Mouse (Mus musculus) gastrocnemius, adult 2 months (tissue): ENCODE results near the gene Gm20388. TPM values are rescaled to one million over a fixed set of nuclear protein-coding genes. Genes with fewer than 3 reads are reported as not detected.

ENCODE experiments used
- DNase-seq: peaks from one replicate; pipeline ENCODE4 v3.0.0; 2022
- H3K27ac ChIP-seq: fragments of 200-600 bp; 2 replicates; pipeline ENCODE4 v1.8.1; 2022; ENCODE audit warnings: mild to moderate bottlenecking
- H3K4me3 ChIP-seq: fragments of 200-600 bp; 2 replicates; pipeline ENCODE4 v1.8.1; 2022; ENCODE audit warnings: mild to moderate bottlenecking, moderate library complexity
- CTCF ChIP-seq: fragments of 200-600 bp; IDR thresholded peaks from 2 replicates; pipeline ENCODE4 v1.8.1; 2022; ENCODE audit warnings: antibody characterized with exemption, mild to moderate bottlenecking, moderate library complexity
- intact Hi-C: fragments of 180-260 bp; cut with DNase I; formaldehyde crosslinking; loops from one replicate; pipeline ENCODE4 v1.15.1; 2025
- total RNA-seq, 2 experiments: library from RNA; stranded (reverse); gene quantifications; 2 replicates each; pipeline ENCODE4 v1.2.3; 2021

Gm20388 gene
- total RNA-seq, 2 experiments from 2014 or later = 6.1 to 15.0 TPM

GRCm38 (mm10) chr8:120806780-120807264, 896.2 kb downstream of the Gm20388 start:
- intact Hi-C loops = no loop called here
- no peak for TF ChIP-seq CTCF
- DNase-seq = no peak
- H3K4me3 ChIP-seq = no peak overlapping the region
- no peak overlapping the region for H3K27ac ChIP-seq

GRCm38 (mm10) chr8:120807719-120808118, 897.1 kb downstream of the Gm20388 start:
- peak; percentile 54 for DNase-seq

GRCm38 (mm10) chr8:120809050-120809449, 898.4 kb downstream of the Gm20388 start:
- Histone ChIP-seq H3K4me3 (no peak overlapping the region), H3K27ac (no peak overlapping the region)
- intact Hi-C loops = no loop called here
- no peak for DNase-seq
- TF ChIP-seq CTCF = no peak

More at GRCm38 (mm10) chr8:120807719-120808118, 897.1 kb downstream of the Gm20388 start:
- intact Hi-C loops = no loop called here
- TF ChIP-seq CTCF = peak; percentile 70
- H3K4me3 ChIP-seq = no peak overlapping the region
- H3K27ac ChIP-seq = peak overlapping the region; percentile 67

GRCm38 (mm10) chr8:120811953-120812352, 901.3 kb downstream of the Gm20388 start:
- no peak for DNase-seq
- Histone ChIP-seq H3K4me3 (no peak overlapping the region), H3K27ac (no peak overlapping the region; the same call in 1 of the 2 replicates)
- TF ChIP-seq CTCF = no peak
- intact Hi-C loops = no loop called here

GRCm38 (mm10) chr8:120813028-120813427, 902.4 kb downstream of the Gm20388 start:
- no peak for TF ChIP-seq CTCF
- H3K27ac ChIP-seq = 0 out of 2 replicates have a peak overlapping the region, but pooled peaks have one; percentile 3
- intact Hi-C loops = no loop called here
- no peak overlapping the region for H3K4me3 ChIP-seq
- DNase-seq = no peak

- no peak for DNase-seq
- Histone ChIP-seq H3K27ac (no peak overlapping the region), H3K4me3 (no peak overlapping the region)
- intact Hi-C loops = no loop called here
- no peak for TF ChIP-seq CTCF
Measured at GRCm38 (mm10) chr8:120813839-120814238, 903.2 kb downstream of the Gm20388 start.

GRCm38 (mm10) chr8:120816371-120816770, 905.7 kb downstream of the Gm20388 start:
- no peak for DNase-seq
- intact Hi-C loops = no loop called here
- Histone ChIP-seq H3K27ac (no peak overlapping the region), H3K4me3 (no peak overlapping the region)
- TF ChIP-seq CTCF = no peak

GRCm38 (mm10) chr8:120819906-120820305, 909.3 kb downstream of the Gm20388 start:
- no peak for DNase-seq
- no peak overlapping the region for H3K4me3 ChIP-seq
- no peak overlapping the region for H3K27ac ChIP-seq
- no peak for TF ChIP-seq CTCF
- intact Hi-C loops = no loop called here

GRCm38 (mm10) chr8:120821399-120822170, 910.9 kb downstream of the Gm20388 start:
- H3K27ac ChIP-seq = no peak overlapping the region
- TF ChIP-seq CTCF = peak; percentile 63
- intact Hi-C loops = loop anchor here (1.0 kb wide), 1 partner anchor 271 kb away; no protein-coding TSS in a partner anchor
- no peak overlapping the region for H3K4me3 ChIP-seq
- DNase-seq = peak; percentile 66

GRCm38 (mm10) chr8:120823331-120823730, 912.7 kb downstream of the Gm20388 start:
- TF ChIP-seq CTCF = no peak
- no peak overlapping the region for H3K4me3 ChIP-seq
- no peak for DNase-seq
- no peak overlapping the region for H3K27ac ChIP-seq
- intact Hi-C loops = no loop called here

GRCm38 (mm10) chr8:120823887-120824286, 913.2 kb downstream of the Gm20388 start:
- no peak for DNase-seq
- Histone ChIP-seq H3K27ac (no peak overlapping the region), H3K4me3 (no peak overlapping the region)
- peak; percentile 23; the same call in 1 of the 2 replicates for TF ChIP-seq CTCF
- intact Hi-C loops = no loop called here

GRCm38 (mm10) chr8:120824638-120825037, 914.0 kb downstream of the Gm20388 start:
- H3K4me3 ChIP-seq = no peak overlapping the region
- DNase-seq = no peak
- H3K27ac ChIP-seq = no peak overlapping the region
- intact Hi-C loops = no loop called here
- no peak for TF ChIP-seq CTCF

GRCm38 (mm10) chr8:120828279-120828678, 917.6 kb downstream of the Gm20388 start:
- TF ChIP-seq CTCF = peak; percentile 94
- intact Hi-C loops = no loop called here
- Histone ChIP-seq H3K27ac (no peak overlapping the region), H3K4me3 (no peak overlapping the region)
- peak; percentile 56 for DNase-seq

- intact Hi-C loops = no loop called here
- no peak for TF ChIP-seq CTCF
- Histone ChIP-seq H3K4me3 (no peak overlapping the region), H3K27ac (no peak overlapping the region)
- DNase-seq = no peak
Measured at GRCm38 (mm10) chr8:120830661-120831060, 920.0 kb downstream of the Gm20388 start.
